Mouse (Mus musculus): ENCODE data around the gene Orc6. TPM values are rescaled to one million over a fixed set of nuclear protein-coding genes. Genes with fewer than 3 reads are reported as not detected.

Gene Orc6
- polyA plus RNA-seq, 2 experiments, result 95.2 to 99.3 TPM

DNA sequence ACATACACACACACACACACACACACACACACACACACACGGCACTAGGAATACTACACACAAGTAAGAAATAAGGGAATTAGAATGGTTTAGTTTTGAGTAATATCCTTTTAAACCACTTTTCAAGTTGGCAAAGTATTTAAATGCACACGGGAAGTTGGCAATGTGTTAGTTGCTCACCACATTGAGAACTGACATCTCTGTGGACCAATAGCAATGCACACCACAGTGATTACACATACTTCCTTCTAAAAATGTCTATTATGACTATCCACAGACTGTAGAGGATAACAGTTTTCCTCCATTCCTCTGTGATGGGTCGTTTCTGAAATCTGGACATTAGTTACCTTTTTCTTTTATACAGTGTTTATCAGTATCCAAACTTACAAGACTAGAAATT lies 23.7 kb downstream of the Orc6 start:
- ATAC-seq (ENCODE audit: low FRiP score, low read depth), result no peak
- H3K27ac ChIP-seq (replicated peaks; ENCODE audit: low read depth, low read length), result no peak overlapping the region
- H3K4me2 ChIP-seq (replicated peaks; ENCODE audit: low read depth, low read length, severe bottlenecking), result no peak overlapping the region
- H3K4me1 ChIP-seq (ENCODE audit: control insufficient read depth, insufficient read depth, low read length), result no peaks in the 10 kb centered on the region
- no peak overlapping the region for H3K4me3 ChIP-seq (replicated peaks; ENCODE audit: low read length)
- H3K27me3 ChIP-seq (ENCODE audit: control insufficient read depth, insufficient read depth, low read length), result no peaks in the 10 kb centered on the region
- WGBS, result 87% methylated on average over 3 of the region's 3 CpGs
- no peak for TF ChIP-seq POLR2A (IDR thresholded peaks at IDR 0.05; ENCODE audit: borderline replicate concordance, extremely low read depth, insufficient read depth, insufficient read length)
- H3K36me3 ChIP-seq (ENCODE audit: control insufficient read depth, insufficient read depth, low read length), result no peaks in the 10 kb centered on the region
- H3K9ac ChIP-seq (ENCODE audit: low read depth, low read length, severe bottlenecking), result no peak overlapping the region
- no peak for DNase-seq (ENCODE audit: low spot score)
- no peaks in the 10 kb centered on the region for H3K9me3 ChIP-seq (ENCODE audit: control insufficient read depth, low read length)

DNA sequence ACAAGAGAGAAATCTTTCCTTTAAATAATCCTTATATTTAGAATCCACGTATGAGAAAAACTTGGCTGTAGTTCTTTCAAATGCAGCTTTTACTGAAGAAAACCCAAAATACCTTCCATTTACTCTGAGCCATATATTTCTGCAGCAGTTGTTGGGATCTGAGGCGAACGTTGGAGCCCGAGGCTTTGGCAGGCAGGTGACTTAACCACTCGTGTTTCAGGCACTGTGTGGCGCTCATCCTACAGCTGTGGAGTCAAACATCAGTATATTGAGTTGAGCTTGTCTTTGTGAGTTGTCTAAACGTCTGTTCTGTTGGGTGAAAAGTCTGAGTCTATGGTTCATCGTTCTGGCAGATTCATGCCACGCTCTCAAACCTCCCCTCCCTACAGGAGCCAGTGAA lies 27.6 kb downstream of the Orc6 start:
- Histone ChIP-seq H3K9ac (ENCODE audit: low read depth, low read length, severe bottlenecking) (no peak overlapping the region), H3K4me3 (replicated peaks; ENCODE audit: low read length) (no peak overlapping the region), H3K36me3 (ENCODE audit: control insufficient read depth, insufficient read depth, low read length) (no peaks in the 10 kb centered on the region), H3K9me3 (ENCODE audit: control insufficient read depth, low read length) (no peaks in the 10 kb centered on the region), H3K4me2 (replicated peaks; ENCODE audit: low read depth, low read length, severe bottlenecking) (no peak overlapping the region), H3K27ac (replicated peaks; ENCODE audit: low read depth, low read length) (no peak overlapping the region), H3K4me1 (ENCODE audit: control insufficient read depth, insufficient read depth, low read length) (no peaks in the 10 kb centered on the region), H3K27me3 (ENCODE audit: control insufficient read depth, insufficient read depth, low read length) (no peaks in the 10 kb centered on the region)
- 73% methylated on average over 9 of the region's 9 CpGs for WGBS
- DNase-seq (ENCODE audit: low spot score), result no peak
- no peak for TF ChIP-seq POLR2A (IDR thresholded peaks at IDR 0.05; ENCODE audit: borderline replicate concordance, extremely low read depth, insufficient read depth, insufficient read length)
- ATAC-seq (ENCODE audit: low FRiP score, low read depth), result no peak

DNA sequence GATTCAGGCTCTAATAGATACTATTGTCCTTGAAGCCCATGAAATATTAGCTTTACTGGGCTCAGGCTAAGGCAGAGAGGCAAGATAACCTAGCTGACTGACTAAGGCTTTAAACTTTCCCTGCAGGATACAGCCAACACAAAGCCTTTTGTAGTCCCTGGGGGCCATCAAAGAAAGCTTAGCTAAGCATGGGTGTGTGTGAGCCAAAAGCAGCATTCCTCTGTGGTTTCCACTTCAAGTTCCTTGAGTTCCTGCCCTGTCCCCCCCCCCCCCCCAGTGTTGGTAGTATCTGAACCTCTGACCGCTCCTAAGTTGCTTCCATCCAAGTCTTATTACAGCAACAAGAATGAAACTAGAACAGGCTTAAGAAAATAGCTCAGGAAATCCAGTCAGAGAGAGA lies 30.1 kb downstream of the Orc6 start:
- TF ChIP-seq POLR2A (IDR thresholded peaks at IDR 0.05; ENCODE audit: borderline replicate concordance, extremely low read depth, insufficient read depth, insufficient read length), result no peak
- Histone ChIP-seq H3K4me1 (ENCODE audit: control insufficient read depth, insufficient read depth, low read length) (no peaks in the 10 kb centered on the region), H3K27ac (replicated peaks; ENCODE audit: low read depth, low read length) (no peak overlapping the region), H3K9ac (ENCODE audit: low read depth, low read length, severe bottlenecking) (no peak overlapping the region), H3K4me3 (replicated peaks; ENCODE audit: low read length) (no peak overlapping the region), H3K27me3 (ENCODE audit: control insufficient read depth, insufficient read depth, low read length) (no peaks in the 10 kb centered on the region), H3K9me3 (ENCODE audit: control insufficient read depth, low read length) (no peaks in the 10 kb centered on the region), H3K4me2 (replicated peaks; ENCODE audit: low read depth, low read length, severe bottlenecking) (no peak overlapping the region), H3K36me3 (ENCODE audit: control insufficient read depth, insufficient read depth, low read length) (no peaks in the 10 kb centered on the region)
- ATAC-seq (ENCODE audit: low FRiP score, low read depth) (no peak), DNase-seq (ENCODE audit: low spot score) (no peak)
- WGBS, result 88% methylated on average over 1 of the region's 1 CpGs

DNA sequence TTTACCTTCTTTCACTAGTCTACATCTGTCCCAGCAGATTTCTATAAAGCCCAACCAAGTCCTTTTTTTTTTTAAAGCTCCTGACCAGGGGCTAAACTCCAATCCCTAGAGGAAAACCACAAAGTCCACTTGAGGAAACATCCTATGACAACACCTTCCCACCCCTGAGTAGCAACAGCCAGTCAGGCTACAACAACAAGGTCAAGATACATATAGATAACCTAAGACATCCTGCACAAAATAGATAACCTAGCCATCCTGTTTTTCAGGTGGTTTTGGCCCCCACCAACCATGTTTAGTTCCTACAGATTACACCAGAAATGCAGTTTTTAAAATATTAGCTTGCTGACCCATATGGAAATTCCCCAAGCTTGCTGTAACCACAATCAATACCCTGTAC lies 35.7 kb downstream of the Orc6 start:
- Histone ChIP-seq H3K27me3 (ENCODE audit: control insufficient read depth, insufficient read depth, low read length) (no peaks in the 10 kb centered on the region), H3K9me3 (ENCODE audit: control insufficient read depth, low read length) (no peaks in the 10 kb centered on the region), H3K4me1 (ENCODE audit: control insufficient read depth, insufficient read depth, low read length) (no peaks in the 10 kb centered on the region), H3K4me3 (replicated peaks; ENCODE audit: low read length) (no peak overlapping the region), H3K9ac (ENCODE audit: low read depth, low read length, severe bottlenecking) (no peak overlapping the region), H3K36me3 (ENCODE audit: control insufficient read depth, insufficient read depth, low read length) (no peaks in the 10 kb centered on the region), H3K27ac (replicated peaks; ENCODE audit: low read depth, low read length) (no peak overlapping the region), H3K4me2 (replicated peaks; ENCODE audit: low read depth, low read length, severe bottlenecking) (no peak overlapping the region)
- no peak for DNase-seq (ENCODE audit: low spot score)
- no peak for TF ChIP-seq POLR2A (IDR thresholded peaks at IDR 0.05; ENCODE audit: borderline replicate concordance, extremely low read depth, insufficient read depth, insufficient read length)
- ATAC-seq (ENCODE audit: low FRiP score, low read depth), result no peak

DNA sequence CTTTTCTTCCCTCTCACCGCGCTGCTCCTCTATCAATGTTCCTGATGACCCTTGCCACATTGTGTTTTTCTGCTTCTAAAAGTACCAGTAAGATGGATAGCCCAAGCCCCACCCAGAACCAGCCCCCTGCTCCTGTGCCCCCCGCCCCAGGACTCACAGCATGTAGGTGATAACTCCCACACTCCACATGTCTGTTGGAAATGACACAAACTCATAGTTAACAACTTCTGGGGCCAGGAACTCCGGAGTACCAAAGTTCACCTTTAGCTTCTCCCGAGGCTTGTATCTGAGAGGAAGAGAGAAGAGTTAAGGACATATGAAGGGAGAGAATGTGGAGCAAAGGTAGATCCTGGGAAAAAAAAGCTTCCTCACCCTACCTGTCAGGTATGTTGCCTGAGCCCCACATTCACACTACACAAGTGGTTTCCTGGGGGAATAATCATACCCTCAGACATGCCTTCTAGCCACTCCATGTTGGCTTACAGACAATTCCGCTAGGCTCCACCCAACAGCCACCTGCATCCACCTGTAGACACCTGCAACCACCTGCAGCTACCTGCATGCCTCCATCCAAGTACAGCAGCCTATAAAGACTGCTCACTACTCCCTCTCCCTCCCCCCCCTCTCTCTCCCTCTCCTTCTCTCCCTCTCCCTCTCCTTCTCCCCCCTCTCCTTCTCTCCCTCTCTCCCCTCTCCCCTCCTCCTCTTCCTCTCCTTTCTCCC lies 36.9 kb downstream of the Orc6 start:
- no peak overlapping the region for H3K4me3 ChIP-seq (replicated peaks; ENCODE audit: low read length)
- H3K9ac ChIP-seq (ENCODE audit: low read depth, low read length, severe bottlenecking), result no peak overlapping the region
- no peaks in the 10 kb centered on the region for H3K9me3 ChIP-seq (ENCODE audit: control insufficient read depth, low read length)
- no peak overlapping the region for H3K4me2 ChIP-seq (replicated peaks; ENCODE audit: low read depth, low read length, severe bottlenecking)
- no peak for ATAC-seq (ENCODE audit: low FRiP score, low read depth)
- DNase-seq (ENCODE audit: low spot score), result no peak
- no peak overlapping the region for H3K27ac ChIP-seq (replicated peaks; ENCODE audit: low read depth, low read length)
- no peak for TF ChIP-seq POLR2A (IDR thresholded peaks at IDR 0.05; ENCODE audit: borderline replicate concordance, extremely low read depth, insufficient read depth, insufficient read length)
- H3K4me1 ChIP-seq (ENCODE audit: control insufficient read depth, insufficient read depth, low read length), result no peaks in the 10 kb centered on the region
- no peaks in the 10 kb centered on the region for H3K27me3 ChIP-seq (ENCODE audit: control insufficient read depth, insufficient read depth, low read length)
- 58% methylated on average over 6 of the region's 6 CpGs for WGBS
- no peaks in the 10 kb centered on the region for H3K36me3 ChIP-seq (ENCODE audit: control insufficient read depth, insufficient read depth, low read length)

All from limb, embryonic 14.5 days (tissue).